Mouse (Mus musculus) CH12.LX (cell line): ENCODE measurements around the gene Grm7.

Source experiments
- BHLHE40 ChIP-seq: IDR thresholded peaks from 2 replicates; pipeline ENCODE4 v1.6.1; 2011; ENCODE audit warnings: mild to moderate bottlenecking, low read depth, low read length, improper control_type of control experiment
- CHD2 ChIP-seq: IDR thresholded peaks from 2 replicates; pipeline ENCODE4 v1.6.1; 2011; ENCODE audit warnings: low read length, improper control_type of control experiment
- CTCF ChIP-seq, 2 experiments: IDR thresholded peaks in 1 of 2; conservative IDR thresholded peaks in 1 of 2; 2 replicates each; pipeline ENCODE4 v1.5.1; 2011 to 2012; ENCODE audit warnings: low read depth in 2 of 2, low read length in 2 of 2, improper control_type of control experiment in 1 of 2, inconsistent platforms in 1 of 2, mild to moderate bottlenecking in 1 of 2, moderate library complexity in 1 of 2
- E2F4 ChIP-seq: IDR thresholded peaks from 2 replicates; pipeline ENCODE4 v1.6.1; 2011; ENCODE audit warnings: low read depth, low read length, improper control_type of control experiment; ENCODE audit not compliant: insufficient replicate concordance
- EP300 ChIP-seq: IDR thresholded peaks from 2 replicates; pipeline ENCODE4 v1.6.1; 2011; ENCODE audit warnings: low read length, improper control_type of control experiment
- GABPA ChIP-seq: IDR thresholded peaks from 2 replicates; pipeline ENCODE4 v1.6.1; 2012; ENCODE audit warnings: low read depth, low read length, improper control_type of control experiment, inconsistent platforms; ENCODE audit not compliant: insufficient replicate concordance
- HCFC1 ChIP-seq: IDR thresholded peaks from 2 replicates; pipeline ENCODE4 v1.6.1; 2012; ENCODE audit warnings: low read depth, mild to moderate bottlenecking, inconsistent platforms, low read length, improper control_type of control experiment
- MAFK ChIP-seq: IDR thresholded peaks from 2 replicates; pipeline ENCODE4 v1.6.1; 2011; ENCODE audit warnings: low read length, improper control_type of control experiment; ENCODE audit not compliant: insufficient replicate concordance
- MYC ChIP-seq: IDR thresholded peaks from 2 replicates; pipeline ENCODE4 v1.6.1; 2011; ENCODE audit warnings: low read depth, mild to moderate bottlenecking, improper control_type of control experiment, low read length
- POLR2A ChIP-seq: IDR thresholded peaks from 2 replicates; pipeline ENCODE4 v1.6.1; 2011; ENCODE audit warnings: low read depth, mild to moderate bottlenecking, improper control_type of control experiment, low read length
- RAD21 ChIP-seq: IDR thresholded peaks from 2 replicates; pipeline ENCODE4 v1.6.1; 2011; ENCODE audit warnings: low read depth, mild to moderate bottlenecking, low read length, improper control_type of control experiment, moderate library complexity
- UBTF ChIP-seq: IDR thresholded peaks from 2 replicates; pipeline ENCODE4 v1.6.1; 2012; ENCODE audit warnings: low read depth, mild to moderate bottlenecking, inconsistent platforms, low read length, improper control_type of control experiment, moderate library complexity
- USF1 ChIP-seq: IDR thresholded peaks from 2 replicates; pipeline ENCODE4 v1.6.1; 2014; ENCODE audit warnings: low read depth, mild to moderate bottlenecking, inconsistent platforms, low read length, improper control_type of control experiment
- ZNF384 ChIP-seq: IDR thresholded peaks from 2 replicates; pipeline ENCODE4 v1.6.1; 2012; ENCODE audit warnings: low read depth, low read length, improper control_type of control experiment, inconsistent platforms

- TF ChIP-seq CTCF (conservative IDR thresholded peaks at IDR 0.05 in 1 of 2, IDR thresholded peaks at IDR 0.05 in 1 of 2; ENCODE audit: low read depth in 2 of 2, low read length in 2 of 2) (no peak), USF1 (no peak), UBTF (no peak), HCFC1 (no peak), ZNF384 (no peak), E2F4 (no peak), GABPA (no peak), MYC (no peak), MAFK (no peak), POLR2A (no peak), EP300 (no peak), BHLHE40 (no peak), CHD2 (no peak), RAD21 (no peak)
These were observed 8.1 kb downstream of the Grm7 start for GRCm38 (mm10) chr6:110653361-110654001.
